Mouse (Mus musculus) A20 (cell line): ENCODE measurements around the gene Adgrl3.

Experiments
- DNase-seq: peaks from one replicate; pipeline ENCODE4 v3.0.0-alpha.2; 2011; ENCODE audit warnings: low read depth, low spot score

Gene Adgrl3

DNA sequence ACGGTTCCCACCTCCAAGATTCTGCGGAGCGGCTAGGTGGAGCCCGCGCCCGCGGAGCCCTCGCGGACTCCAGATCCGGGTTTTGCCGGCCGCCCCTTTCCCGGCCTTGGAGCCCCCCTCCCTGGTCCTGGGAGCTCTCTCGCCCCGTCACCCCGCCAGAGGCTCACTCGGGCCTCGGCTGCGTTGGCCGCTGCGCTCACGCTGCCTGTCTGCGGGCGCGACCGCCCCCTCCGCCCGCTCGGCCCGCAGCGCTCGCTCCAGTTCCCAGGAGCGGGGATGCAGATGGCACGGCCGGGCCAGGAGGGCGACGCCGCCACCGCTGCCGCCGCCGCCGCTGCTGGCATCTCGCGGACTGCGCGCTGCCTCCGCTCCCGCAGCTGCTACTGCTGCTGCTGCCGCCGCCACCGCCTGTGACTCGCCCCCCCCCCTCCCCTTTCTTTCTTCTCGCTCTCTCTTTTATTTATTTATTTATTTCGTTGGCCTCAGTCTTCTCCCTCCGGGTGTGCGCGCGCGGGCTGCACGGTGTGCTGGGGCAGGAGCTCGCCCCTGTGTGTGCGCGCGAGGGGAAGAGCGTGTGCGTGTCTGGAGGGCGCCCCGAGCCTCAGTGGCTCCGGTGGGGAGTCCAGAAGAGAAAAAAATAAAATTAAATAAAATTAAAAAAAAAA lies at the start of gene Adgrl3:
Gene Adgrl3, plus strand, starts transcription at position 549 of the 665 bp plus-strand sequence.
- DNase-seq = no peak

DNA sequence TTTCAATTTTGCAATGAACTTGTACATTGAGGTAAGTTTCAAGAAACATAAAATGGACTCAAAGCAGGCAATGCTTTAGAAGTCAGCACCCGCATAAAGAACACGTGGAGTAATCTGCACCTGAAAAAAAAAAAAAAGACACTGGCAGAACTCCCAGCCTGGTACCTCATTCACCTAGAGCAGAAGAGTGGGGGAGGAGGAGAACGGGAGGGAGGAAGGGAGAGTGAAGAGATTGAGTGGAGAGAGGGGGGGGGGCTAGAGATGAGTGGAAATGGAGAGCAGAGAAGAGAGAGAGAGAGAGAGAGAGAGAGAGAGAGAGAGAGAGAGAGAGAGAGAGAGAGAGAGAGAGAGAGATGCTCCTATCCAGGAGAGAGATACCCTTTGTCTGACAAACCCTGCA lies 772 bp upstream of the Adgrl3 start:
- no peak for DNase-seq

DNA sequence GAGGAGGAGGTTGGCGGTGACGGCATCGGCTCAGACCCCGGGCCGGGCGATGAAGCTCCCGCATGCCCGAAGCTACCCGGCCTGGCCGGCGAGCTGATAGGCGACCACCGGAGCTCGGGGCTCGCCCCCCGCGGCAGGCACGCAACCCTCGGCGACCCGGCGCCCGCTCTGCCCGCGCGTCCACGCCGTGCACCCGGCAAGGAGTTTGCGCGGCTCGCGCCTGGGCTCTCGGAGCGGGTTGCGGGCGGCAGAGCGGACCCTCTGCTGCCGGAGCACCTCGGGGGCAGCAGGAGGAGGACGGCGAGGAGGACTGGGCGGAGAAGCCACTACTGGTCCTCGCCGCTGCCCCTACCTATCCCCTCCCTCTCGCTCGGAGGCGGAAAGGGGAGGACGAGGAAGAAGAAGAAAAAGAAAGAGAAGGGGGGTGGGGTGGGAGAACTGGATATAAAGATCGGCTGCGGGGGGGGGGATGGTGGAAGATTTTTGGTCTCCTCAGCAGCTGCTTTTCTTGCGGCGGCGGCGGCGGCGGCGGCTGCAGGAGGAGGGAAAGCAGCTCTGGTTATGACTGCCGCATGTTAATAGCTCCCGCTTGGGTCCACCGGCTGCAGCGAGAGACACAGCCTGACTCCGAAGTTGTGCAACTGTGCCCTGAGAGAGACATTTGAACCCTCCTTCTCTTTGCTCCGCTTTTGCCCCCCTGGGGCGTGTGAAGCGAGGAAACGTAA lies 505 bp downstream of the Adgrl3 start:
- no peak for DNase-seq

DNA sequence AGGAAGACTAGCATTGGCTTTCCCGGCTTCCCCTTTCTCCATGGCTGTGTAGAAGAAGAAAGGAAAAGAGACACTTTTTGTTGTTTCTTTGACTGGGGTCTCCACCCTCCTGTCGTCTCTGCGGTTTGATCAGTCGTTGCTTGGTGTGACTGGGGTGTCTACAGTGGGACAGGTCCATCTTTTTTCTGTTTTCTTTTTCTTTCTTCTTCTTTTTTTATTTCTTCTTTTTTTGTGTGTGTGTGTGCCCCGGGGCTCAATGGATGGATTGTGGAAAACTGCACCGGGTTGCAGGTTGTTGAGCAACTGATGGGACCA lies 1.0 kb downstream of the Adgrl3 start:
- DNase-seq = no peak

DNA sequence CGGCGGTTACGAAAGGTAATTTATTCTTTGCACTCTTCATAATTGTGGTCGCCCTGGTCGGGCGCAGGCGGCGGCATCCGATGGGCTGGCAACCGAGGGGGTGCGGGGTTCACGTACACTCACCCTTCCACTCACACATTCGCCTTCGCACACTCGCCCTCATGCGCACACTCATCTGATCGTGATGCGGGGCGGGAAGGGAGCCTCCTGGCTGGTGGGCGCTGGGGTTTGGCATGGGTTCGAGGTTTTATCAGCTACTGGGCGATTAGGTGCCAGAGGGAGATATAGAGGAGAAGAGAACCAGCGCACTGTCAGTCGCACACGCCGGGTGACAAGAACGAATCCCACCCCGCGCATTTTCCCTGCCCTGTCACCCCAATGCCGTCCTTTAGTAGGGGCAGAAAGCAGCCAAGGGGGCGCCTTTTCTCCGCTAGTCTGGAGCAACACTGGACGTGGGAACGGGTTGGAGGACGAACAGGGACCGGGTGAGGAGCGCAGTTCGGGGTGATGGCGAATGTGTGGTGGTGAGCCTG lies 1.5 kb downstream of the Adgrl3 start:
- no peak for DNase-seq

DNA sequence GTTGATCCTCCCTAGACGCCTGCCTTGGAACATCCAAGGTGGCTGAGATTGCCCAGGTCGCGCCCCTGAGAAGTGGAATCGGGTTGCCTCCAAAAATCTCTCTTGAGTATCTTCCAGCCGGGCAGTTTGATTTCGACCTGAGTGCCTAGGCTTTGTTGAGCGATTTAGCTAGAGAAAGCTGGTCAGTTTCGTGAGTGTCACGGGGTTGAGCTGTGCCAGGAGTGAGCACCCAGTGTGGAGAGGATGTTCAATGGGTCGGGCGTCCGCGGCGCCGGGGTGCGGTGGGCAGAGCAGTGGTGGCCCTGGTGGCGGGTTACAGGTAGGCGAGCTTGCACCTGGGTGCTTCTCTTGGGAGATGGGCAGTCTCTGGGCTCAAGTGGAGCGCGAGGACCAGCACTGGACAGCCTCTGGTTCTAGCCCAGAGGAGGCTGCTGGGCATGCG lies 1.9 kb downstream of the Adgrl3 start:
- no peak for DNase-seq

DNA sequence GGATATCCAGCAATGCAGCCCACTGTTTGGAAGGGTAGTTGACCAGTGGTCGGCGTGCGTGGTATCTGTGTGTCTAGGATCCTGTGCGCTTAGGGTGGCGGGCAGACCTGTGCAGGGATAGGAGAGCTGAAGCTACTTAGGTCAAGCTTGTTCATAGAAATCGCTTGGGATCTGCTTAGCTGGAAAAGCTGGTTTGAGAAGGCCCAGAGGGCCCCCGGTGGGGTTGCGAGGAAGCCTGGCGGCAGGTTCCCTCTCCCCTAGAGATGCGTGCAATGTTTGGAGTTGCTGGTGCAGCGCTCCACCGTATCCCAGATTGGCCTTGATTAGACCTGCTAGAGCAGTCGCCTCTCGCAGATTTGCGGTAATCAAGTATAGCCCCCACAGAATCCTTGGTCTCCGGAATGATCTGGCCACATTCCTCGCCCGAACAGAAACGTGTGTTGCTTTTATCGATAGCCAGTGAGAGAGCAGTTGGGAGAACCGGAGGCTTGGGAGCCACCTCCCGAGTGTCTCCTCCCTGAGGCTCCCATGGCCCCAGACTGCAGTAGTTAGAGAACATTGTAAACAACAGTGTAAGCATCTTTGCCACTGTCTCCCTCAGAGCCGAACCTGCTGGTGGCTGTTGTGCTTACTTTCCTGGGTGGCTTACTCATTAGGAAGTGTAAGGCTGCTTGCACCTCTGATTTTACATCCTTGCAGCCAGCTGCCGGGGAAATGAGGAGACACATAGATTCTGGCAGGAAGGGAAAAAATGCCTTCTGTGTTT lies 2.6 kb downstream of the Adgrl3 start:
- DNase-seq = no peak

DNA sequence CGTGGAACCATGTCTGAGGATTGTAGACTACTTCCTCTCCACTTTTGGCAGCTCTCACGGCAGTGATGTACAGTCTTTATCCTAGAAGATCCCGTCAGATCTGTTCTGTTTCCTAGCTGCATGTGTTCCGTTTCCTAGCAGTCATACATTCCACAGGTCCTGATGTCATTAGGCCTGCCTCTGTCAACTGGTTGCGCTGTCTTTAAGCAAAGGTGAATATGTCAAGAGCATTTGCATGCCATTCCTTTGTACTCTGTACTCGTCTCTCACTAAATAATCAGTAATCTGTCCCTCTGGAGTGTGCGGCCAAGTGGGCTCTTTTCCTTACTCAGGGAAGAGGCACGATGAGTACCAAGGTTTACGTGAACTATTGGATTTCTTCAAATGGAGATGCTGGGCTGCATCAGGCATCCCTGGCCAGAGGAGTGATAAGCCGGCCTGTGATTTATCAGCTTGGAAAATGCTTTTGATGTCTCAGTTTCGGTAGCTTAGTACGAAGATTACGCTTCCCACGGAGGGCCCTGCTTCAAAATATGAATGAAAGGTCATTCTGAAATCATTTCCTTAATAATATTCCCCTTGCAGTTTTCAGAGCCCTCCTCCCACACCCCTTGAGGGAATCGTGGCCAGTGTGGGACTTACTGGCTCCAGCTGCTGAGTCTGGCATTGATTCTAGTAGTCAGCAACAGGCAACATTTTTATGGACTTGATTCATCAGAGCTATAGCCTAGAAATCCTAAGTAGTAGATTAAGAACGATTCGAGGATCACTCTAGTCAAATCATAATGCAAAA lies 4.2 kb downstream of the Adgrl3 start:
- no peak for DNase-seq

DNA sequence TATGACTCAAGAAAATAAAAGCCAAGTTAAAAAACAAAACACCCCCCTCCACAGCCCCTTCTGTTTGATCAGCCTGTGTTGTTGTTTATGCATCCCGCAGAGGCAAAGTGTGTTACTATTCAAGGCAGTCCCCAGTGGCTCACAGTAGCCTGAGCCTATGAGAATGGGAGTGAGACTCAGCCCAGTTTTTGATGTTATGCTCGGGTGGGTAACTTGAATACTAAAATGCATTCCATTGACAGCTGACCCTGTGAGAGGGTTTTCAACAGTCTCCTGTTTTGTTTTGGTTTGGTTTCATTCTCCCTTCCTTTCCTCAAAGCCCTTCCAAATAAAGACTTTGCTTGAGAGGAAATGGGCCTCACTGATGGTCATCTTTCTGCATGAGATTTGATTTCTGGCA lies 8.9 kb downstream of the Adgrl3 start:
- no peak for DNase-seq

DNA sequence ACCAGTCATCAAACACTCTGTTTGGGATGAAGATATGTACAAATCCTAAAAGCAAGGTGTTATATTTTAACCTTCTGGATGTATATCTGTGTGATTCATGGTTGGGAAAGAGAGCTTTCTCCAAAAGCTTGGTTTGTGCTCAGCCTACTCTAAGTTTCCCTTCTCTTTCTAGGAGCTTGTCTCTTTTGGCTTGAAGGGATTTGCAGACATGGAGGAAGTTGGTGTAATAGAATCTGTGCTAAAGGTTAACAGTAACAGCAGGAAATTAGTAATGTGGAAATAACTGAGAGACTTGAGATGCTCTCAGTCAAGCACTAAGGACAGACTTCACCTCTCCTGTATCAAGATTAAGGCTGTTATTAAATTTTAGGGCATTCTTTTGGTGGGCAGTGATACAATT lies 17.2 kb downstream of the Adgrl3 start:
- no peak for DNase-seq

DNA sequence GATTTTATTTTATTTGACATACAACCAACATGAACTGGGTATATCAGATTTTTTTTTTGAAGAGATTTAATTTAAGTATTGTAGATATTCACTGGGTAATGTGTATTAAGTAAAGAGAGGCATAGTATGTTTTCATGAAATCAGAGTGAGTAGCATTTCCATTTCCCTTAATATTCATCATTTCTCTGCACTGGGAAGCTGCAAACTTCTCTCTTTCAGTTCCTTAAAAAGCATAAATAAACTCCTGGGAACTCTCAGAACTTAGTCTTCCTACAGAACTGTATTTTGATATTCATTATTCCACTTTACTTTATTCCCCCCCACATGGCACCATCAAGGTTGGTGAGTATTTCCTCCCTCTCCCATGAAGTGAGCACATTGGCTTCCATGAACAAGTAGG lies 23.9 kb downstream of the Adgrl3 start:
- DNase-seq = no peak

DNA sequence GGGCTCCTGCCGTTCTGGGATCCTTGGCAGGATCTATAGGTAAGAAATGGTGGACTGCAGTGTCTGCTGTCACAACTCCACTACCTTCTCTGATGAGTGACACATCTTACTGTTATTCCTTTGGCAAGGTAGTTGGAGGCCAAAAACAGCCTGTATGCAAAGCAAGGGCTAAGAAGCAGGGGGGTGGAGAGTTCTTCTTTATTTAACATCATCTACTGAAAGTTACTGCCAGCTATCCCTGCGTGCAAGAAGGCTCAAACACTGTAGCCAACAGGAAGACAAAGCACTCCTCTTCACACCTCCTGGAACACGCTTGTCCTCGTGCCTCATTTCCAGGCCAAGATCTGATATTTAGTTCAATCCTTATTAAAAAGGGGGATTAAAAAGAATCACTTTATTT lies 26.2 kb downstream of the Adgrl3 start:
- no peak for DNase-seq

DNA sequence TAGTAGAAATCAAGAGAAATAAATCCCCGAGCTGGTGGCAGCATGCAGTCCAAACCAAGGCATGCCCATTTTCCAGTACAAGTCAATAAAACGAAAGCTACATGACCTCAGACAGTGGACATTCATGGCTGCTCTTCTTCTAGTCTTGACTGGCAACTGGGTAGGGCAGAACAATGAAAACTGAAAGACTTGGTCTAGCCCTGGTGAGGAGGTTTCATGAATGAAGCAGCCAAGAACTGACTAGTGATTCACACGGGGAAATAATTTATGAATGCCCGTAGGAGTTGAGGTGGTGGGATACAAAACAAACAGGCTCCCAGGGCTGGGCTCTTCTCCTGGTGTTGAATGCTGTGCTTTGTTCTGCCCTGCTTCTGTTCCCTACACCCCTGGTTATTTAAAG lies 34.7 kb downstream of the Adgrl3 start:
- no peak for DNase-seq

DNA sequence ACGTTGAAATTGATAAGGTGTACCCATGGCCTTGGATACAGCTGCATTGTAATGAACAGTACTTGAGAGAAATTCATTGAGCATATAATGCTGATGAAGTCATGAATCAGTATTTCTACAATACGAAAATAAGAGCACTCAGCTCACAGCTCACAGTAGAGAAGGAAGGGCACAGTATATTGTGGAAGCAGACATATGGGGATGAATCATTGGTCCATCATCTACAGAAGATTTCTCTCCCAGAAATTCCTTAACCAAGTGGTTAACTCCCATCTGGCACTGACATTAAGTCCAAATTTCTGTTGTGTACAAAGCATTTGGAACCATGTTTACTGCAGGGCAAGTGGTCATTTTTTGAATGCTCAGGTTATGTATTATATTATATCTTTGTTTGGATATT lies 35.3 kb downstream of the Adgrl3 start:
- DNase-seq = no peak

DNA sequence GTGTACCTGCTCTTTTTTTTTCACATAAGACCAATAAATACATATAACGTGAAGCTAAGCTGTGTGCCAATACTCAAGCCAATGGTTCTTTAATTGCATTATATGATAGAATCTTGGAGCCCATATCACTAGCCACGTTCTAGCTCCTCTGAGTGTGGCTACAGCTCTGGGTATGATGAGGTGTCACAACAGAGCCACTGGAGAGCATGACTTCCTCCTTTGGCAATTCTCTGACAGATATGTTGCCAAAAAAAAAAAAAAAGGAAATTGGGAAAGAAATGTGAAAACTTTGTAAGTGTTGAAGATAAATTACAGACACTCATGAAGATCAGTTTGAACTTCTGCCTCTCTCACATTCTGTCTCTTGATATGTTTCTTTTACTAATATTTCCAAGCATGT lies 38.2 kb downstream of the Adgrl3 start:
- no peak for DNase-seq

DNA sequence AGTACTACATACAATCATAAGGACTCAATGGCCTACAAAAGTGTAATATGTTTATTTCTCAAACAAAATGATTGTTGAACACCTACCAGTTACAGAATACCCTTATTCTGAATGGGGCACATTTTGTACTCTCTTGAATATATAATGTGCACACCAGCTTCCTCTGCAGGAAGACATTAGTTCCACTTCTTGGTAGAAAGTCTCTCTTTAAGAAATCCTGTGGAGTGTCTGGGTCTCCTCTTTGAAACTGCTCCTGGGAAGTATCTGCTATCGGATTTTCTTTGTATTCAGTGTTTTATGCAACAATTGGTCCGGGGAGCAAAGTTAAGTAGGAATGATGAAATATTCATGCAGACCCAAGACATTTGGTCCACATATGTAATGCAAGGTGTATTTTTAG lies 41.0 kb downstream of the Adgrl3 start:
- DNase-seq = no peak

DNA sequence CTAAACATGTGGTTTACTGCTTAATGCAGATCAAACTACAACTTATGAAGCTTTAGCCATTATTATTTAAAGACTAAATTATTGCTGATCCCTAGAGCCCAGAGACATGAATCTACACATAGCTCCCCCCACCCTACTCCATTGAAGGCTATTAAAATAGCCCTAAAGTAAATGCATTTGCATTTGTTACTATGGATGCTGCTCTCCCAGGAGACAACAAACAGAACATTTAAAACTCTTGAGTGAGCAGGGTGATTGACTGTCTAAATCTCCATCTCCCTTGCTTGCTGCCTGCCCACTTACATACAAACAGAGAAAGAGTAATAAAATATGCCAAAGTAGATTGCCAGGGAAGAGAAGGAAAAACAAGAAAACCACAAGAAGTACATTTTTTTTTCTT lies 41.4 kb downstream of the Adgrl3 start:
- DNase-seq = no peak

DNA sequence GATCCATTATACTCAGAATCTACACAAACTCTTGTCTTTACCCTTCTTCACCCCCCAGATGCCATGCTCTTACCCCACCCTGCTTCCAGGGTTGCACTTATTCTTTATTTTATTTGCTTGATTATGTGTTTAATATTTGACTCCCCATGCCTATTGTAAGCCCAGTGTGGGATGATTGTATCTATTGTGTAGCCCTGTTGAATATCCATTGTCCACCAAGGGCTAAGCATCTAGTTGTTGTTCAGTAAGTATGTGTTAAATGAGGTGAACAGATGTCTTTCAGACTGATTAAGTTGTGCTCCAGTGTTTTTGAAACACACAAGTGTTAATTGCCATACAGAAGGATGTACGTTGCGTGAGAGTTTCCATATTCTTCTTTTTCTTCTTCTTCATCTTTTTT lies 44.1 kb downstream of the Adgrl3 start:
- DNase-seq = no peak

DNA sequence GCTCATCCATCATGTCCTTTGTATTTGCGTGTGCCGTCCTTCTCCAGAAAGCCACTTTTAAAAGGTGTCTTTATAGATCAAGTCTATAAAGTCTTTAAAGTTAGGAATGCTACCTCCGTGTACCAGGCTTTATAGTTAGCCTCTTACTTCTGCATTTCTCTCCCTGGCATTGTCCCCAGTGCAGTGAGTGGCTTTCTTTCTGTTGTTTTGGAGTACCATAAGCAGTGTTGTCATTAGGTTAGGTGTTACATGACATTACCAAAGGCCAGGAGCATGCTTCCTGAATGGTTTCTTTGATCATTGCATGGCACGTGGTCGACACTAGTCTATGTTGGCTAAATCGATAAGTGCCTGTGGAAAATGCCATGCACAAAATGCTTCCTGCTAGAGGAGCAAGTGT lies 48.2 kb downstream of the Adgrl3 start:
- DNase-seq = no peak

DNA sequence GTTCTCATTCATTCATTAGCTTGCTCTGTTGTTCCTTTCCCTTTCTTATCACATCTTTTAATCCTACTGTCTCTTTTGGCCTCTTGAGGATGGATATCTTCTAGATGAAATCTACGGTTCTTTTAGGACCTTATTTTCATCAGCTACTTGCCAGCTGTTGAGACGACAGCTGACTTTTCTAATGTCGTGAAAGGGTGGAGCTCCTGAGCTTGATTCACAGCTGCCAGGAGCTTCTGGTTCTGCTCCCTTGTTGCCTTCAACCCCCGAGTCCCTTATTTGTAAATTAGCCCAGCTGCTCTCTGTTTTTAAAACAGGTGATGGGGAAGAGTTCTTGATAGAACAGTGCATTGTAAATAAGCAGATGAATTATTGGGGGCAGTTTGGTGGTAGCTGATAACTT lies 48.9 kb downstream of the Adgrl3 start:
- DNase-seq = no peak

DNA sequence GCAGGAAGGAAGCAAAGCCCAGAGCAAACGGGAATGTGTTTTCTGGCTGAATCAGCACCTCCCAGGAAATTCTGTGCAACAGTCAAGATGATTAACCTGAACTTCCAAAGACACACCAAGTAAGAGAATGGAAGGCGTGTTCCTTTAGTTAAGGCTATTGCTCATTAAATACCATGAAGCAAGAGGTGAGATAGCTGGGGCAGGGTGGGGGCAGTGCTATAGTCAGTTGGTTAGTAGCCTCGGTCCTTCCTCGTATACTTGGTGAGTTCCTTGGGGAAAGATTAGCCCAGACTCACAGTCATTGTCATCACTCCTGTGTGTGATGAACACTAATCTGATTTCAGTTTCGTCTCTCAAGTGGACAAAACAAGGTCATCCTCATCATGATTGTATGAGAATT lies 53.0 kb downstream of the Adgrl3 start:
- no peak for DNase-seq

DNA sequence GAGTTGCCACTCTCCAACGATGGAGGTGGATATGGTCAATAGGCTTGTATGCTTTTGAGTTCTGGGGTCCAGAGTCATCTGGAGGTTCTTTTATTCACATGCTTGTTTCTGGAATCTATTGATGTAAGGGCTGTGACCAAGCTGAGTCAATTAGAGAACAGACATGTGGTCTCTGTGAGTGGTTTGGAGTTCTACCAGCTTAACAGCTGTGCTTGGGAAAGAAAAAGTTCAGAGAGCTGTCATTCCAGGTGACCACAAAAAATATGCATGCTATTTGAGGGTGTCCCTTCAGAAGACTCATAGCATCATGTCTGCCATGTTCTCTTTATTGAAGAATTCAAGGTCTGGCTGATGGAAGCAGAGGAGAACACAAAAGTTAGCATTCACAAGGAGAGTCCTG lies 53.9 kb downstream of the Adgrl3 start:
- DNase-seq = no peak
